Mouse (Mus musculus): ENCODE data around the gene Frmd4a.
"Not testable (repeated sequence)": the region's sequence is repeated elsewhere in the genome, so short reads cannot be mapped to it uniquely, and the experiment has no call there.

Frmd4a gene

GRCm38 (mm10) chr2:4209234-4209633, 191.7 kb downstream of the Frmd4a start:
- no peak for DNase-seq (ENCODE audit: low spot score)

- no peak for DNase-seq (ENCODE audit: low spot score)
Measured at GRCm38 (mm10) chr2:4222497-4222828, 204.9 kb downstream of the Frmd4a start.

- no peak for DNase-seq (ENCODE audit: low spot score)
Measured at GRCm38 (mm10) chr2:4223316-4223715, 205.8 kb downstream of the Frmd4a start.

GRCm38 (mm10) chr2:4226941-4227558, 209.5 kb downstream of the Frmd4a start:
- DNase-seq (ENCODE audit: low spot score), result no peak

- no peak for DNase-seq (ENCODE audit: low spot score)
Measured at GRCm38 (mm10) chr2:4227563-4227962, 210.0 kb downstream of the Frmd4a start.

DNA sequence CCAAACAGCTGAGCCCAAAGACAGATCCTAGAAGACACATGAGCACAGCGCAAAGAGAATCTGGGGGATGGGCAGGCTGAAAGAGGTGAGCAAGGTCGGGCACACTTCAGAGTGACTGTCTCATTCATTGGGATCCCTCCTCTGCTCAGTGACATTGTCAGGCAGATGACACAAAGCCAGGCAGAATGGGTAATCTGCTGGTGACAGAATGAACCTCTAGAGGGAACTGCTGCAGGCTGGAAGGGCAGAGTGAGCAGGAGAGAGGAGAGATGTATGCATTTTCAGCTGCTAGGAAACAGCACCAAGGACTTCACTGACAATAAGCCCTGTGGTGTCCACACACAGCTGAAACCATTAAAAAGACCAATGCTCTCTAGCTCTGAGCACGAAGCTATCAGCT, 211.0 kb downstream of the Frmd4a start:
- no peak for DNase-seq (ENCODE audit: low spot score)

DNA sequence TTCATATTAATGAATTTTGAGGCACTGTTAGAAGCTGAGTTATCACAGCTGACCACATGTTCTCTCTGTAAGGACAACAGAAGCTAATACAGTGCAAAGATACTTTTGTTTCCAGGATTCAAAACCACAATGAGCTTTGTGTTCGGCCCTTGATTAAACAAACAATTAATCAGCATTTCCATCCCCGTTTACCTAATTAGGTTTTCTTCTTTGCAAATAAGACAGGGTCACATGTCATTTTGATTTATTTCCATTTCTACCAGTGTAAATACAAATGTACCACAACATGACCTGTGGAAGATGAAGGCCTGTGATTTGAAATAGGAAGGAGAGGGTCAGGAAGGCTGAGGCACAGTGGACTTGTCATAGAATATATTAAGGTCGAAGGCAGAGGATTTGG, 214.8 kb downstream of the Frmd4a start:
- no peak for DNase-seq (ENCODE audit: low spot score)

DNA sequence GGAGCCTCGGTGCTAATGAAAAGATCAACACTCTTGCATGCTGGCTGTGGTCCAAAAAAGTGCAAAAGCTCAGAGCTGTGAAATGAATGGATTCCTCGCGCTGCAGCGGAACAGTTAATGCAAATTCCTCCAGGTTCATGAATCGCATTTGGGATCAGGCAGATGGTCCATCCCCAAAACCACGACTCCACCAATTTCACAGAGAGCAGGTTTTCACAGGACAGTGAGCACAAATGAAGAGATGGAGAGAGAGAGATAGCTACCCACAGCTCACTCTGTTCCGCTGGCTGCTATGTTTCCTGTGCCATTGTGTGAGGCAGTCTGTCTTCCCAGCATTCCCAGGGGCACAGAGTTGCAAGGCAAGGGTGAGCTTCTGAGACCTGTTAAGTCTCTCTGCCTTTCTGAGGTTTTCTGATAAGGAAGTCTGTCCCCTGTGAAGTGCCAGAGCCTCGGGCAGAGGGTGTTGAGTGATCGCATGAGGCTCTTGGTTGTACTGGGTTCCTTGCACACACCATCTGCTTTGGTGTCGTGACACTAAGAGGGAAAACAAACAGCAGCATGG, 215.3 kb downstream of the Frmd4a start:
- DNase-seq (ENCODE audit: low spot score), result no peak

- DNase-seq (ENCODE audit: low spot score), result no peak
Measured at GRCm38 (mm10) chr2:4237686-4238085, 220.2 kb downstream of the Frmd4a start.

- no peak for DNase-seq (ENCODE audit: low spot score)
Measured at GRCm38 (mm10) chr2:4249723-4250122, 232.2 kb downstream of the Frmd4a start.

- no peak for DNase-seq (ENCODE audit: low spot score)
Measured at GRCm38 (mm10) chr2:4252541-4253291, 235.2 kb downstream of the Frmd4a start.

DNA sequence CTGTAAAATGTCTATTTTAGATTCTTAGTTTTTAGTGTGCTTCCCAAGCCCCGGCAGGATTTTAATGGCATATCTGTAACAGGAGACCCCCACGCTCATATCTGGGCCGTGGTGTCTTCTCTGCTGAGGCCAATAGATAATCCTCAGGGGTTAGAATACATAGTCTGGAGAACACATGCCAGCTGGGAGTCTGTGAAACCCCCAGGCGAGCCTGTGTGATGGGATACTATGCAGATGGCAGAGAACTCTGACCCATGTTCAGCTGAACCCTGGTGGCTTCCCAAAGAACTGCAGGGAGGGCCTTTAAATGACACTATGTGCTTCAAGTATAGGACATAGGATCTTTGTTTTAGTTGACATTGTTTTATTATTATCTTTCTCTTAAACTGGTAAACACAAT, 235.8 kb downstream of the Frmd4a start:
- DNase-seq (ENCODE audit: low spot score), result no peak

DNA sequence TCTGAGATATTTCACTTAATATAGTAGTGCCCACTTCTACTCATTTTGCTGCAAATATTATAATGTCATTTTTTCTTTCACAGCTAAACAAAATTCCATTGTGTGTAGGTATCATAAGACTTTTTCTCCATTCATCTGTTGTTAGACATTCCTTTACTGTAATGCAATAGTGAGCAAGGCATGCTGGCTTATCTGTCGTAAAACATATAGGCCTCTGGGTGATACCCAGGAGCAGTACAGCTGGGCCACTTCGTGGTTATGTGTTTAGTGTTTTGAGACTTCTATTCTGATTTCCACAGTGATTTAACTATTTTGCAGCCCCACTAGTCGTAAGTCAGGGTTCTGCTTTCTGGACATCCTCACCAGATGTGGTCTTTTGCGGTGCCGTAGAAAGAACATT, 236.6 kb downstream of the Frmd4a start:
- no peak for DNase-seq (ENCODE audit: low spot score)

- DNase-seq (ENCODE audit: low spot score), result no peak
Measured at GRCm38 (mm10) chr2:4256242-4256641, 238.7 kb downstream of the Frmd4a start.

GRCm38 (mm10) chr2:4257604-4258003, 240.1 kb downstream of the Frmd4a start:
- no peak for DNase-seq (ENCODE audit: low spot score)

- DNase-seq (ENCODE audit: low spot score), result not testable (repeated sequence)
Measured at GRCm38 (mm10) chr2:4258803-4259202, 241.3 kb downstream of the Frmd4a start.

DNA sequence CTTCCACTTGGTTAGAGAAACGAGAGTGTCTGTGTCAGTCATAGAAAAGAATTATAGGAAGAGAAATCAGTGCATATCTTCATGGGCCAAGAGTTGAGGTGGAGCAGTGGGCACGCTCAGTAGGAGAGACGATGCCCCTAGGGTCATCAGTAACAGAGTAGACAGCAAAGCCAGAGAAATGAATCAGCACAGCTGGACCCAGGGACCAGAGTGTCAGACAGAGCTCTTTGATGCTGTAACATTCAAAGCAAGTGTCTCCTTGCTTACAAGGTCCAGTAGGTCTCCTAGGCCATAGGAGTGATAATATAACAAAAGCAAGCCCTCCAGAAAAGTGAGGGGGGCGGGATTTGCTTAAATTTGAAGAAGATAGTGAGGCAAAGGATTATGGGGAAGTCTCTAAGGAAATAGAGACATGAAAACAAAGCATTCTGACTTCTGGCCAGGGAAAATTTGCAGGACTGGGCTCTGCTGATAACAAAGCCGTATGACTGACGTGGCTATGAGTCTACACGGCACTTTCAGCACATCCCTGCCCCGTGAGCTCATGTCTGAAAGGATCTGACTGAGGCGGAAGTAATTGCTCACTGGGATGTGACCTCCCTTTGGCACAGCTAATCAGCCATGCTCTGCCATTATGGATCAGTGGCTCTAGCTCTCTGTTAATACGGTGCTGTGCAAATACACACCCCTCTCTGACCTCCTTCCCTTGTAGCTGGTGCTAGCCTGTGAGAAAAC, 243.0 kb downstream of the Frmd4a start:
- DNase-seq (ENCODE audit: low spot score), result no peak

DNA sequence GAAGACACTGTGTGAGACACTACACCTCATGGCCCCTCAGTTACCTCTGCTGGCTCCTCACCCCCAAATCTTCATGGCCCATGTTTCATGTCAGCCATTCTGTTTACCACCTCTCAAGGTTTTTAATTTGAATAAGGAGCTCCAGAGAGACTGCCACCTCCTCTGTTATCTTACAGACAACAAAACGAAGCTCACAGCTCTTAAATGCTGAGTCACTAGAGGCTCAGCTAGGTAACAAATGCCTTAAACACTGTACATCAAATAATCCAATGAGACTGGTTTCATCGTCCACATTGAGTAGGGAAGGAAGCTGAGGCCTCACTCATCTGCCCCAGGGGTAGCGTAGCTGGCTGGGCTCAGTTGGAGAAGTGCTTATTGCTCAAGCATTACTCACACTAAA, 245.2 kb downstream of the Frmd4a start:
- no peak for DNase-seq (ENCODE audit: low spot score)

GRCm38 (mm10) chr2:4267377-4267776, 249.9 kb downstream of the Frmd4a start:
- DNase-seq (ENCODE audit: low spot score), result no peak

DNA sequence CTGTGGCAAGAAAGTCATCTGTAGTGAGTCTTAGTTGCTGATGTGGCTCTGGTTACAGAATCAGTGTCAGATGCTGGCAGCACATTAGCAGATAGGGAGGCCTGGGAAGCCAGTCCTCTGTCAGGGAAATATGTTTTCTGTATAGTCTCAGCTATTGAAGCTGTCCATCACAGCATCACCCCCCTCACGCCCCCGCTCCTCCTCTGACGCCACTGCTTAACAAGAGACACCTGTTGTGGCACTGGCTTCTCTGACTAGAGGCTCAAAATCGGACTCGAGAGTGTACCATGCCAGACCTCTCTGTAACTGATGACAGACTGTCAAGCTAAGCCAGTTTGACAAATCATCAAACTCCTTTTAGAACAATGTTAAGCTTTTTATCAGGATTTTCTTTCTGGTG, 265.3 kb downstream of the Frmd4a start:
- DNase-seq (ENCODE audit: low spot score), result no peak

DNA sequence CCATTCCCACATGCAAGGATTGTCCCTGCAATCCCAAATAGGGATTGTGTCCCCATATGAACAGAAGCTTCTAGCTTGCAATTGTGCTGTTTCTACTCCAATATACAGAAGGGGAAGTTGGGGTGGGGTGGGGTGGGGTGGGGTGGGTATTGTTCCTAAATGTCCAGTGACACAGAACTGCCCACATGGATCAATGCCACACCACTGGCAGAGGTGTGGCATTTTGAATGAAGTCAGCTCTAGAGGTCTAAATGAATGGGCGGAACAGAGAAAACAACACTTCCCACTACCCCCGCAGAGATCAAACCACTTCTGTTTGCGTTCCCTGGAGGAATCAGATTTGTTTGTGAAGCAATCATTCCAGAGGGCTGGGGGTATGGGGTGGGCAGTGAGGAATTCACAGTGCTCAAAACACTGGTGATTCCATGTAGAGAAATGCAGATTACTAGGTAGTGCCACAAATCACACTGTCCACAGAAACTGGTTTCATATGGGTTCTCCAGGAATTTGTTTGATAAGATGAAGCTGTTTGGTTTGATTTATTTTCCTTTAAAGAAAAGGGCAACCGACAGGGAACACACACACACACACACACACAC, 268.3 kb downstream of the Frmd4a start:
- no peak for DNase-seq (ENCODE audit: low spot score)

- DNase-seq (ENCODE audit: low spot score), result no peak
Measured at GRCm38 (mm10) chr2:4286390-4286901, 268.9 kb downstream of the Frmd4a start.
